Mouse (Mus musculus) lung, embryonic 16.5 days (tissue): ENCODE results near the gene Natd1. TPM values are rescaled to one million over a fixed set of nuclear protein-coding genes. Genes with fewer than 3 reads are reported as not detected.

Experiments used
- ATAC-seq: fragments of 200-750 bp; cut with Nextera tagmentation; 2 replicates; pipeline ENCODE4 v1.8.0; 2017; ENCODE audit warnings: low read depth, mild to moderate bottlenecking, moderate library complexity
- H3K27ac ChIP-seq: fragments of 300-500 bp; sonication (generic); 2 replicates; pipeline ENCODE4 v1.5.1; 2014; ENCODE audit warnings: mild to moderate bottlenecking, control low read depth, low read length
- H3K27me3 ChIP-seq: fragments of 300-500 bp; sonication (generic); 2 replicates; pipeline ENCODE4 v1.6.1; 2014; ENCODE audit warnings: low read depth, low read length, mixed read lengths; ENCODE audit not compliant: control insufficient read depth, insufficient read depth
- H3K36me3 ChIP-seq: fragments of 300-500 bp; sonication (generic); 2 replicates; pipeline ENCODE4 v1.6.1; 2014; ENCODE audit warnings: low read length; ENCODE audit not compliant: control insufficient read depth, insufficient read depth
- H3K4me1 ChIP-seq: fragments of 300-500 bp; sonication (generic); replicated peaks from 2 replicates; pipeline ENCODE4 v1.6.1; 2014; ENCODE audit warnings: low read length, mixed read lengths; ENCODE audit not compliant: control insufficient read depth, insufficient read depth
- H3K4me2 ChIP-seq: fragments of 300-500 bp; sonication (generic); 2 replicates; pipeline ENCODE4 v1.6.1; 2014; ENCODE audit warnings: low read depth, low read length, control low read depth
- H3K4me3 ChIP-seq: fragments of 300-500 bp; sonication (generic); 2 replicates; pipeline ENCODE4 v1.5.1; 2014; ENCODE audit warnings: mild to moderate bottlenecking, low read length, control low read depth
- H3K9ac ChIP-seq: fragments of 300-500 bp; sonication (generic); 2 replicates; pipeline ENCODE4 v1.6.1; 2014; ENCODE audit warnings: low read length, control low read depth
- H3K9me3 ChIP-seq: fragments of 300-500 bp; sonication (generic); 2 replicates; pipeline ENCODE4 v1.6.1; 2016; ENCODE audit warnings: low read length; ENCODE audit not compliant: control insufficient read depth
- WGBS: fragments of 180-500 bp; shearing (Covaris S2); extraction: QIAGEN DNeasy Blood & Tissue Kit; methylation state at CpG from one replicate; pipeline ENCODE4 v1.1.7; 2014; 5-methylcytosine and 5-hydroxymethylcytosine counted together
- polyA plus RNA-seq: library from polyadenylated mRNA; unstranded; fragments of >200 nt; fragmentation: Nextera tagmentation; extraction: Ambion mirVana; gene quantifications from 2 replicates; pipeline ENCODE4 v1.2.1, GENCODE M21; 2015

Gene Natd1
- polyA plus RNA-seq, 1 experiment from 2014 or later = 21.6 TPM

GRCm38 (mm10) chr11:60867456-60867855, 47.1 kb downstream of the Natd1 start:
- H3K4me3 ChIP-seq = no peak overlapping the region
- WGBS = 79% methylated on average over 3 of the region's 3 CpGs
- no peaks in the 10 kb centered on the region for H3K9me3 ChIP-seq
- H3K4me2 ChIP-seq = no peak overlapping the region
- H3K4me1 ChIP-seq = peaks cover 4% of the 10 kb centered on the region
- no peaks in the 10 kb centered on the region for H3K27me3 ChIP-seq
- H3K9ac ChIP-seq = no peak overlapping the region
- peaks cover 17% of the 10 kb centered on the region; the same call in 1 of the 2 replicates for H3K36me3 ChIP-seq
- H3K27ac ChIP-seq = no peak overlapping the region
- no peak for ATAC-seq

GRCm38 (mm10) chr11:60866021-60866420, 48.5 kb downstream of the Natd1 start:
- no peak overlapping the region for H3K4me3 ChIP-seq
- H3K4me1 ChIP-seq = no peaks in the 10 kb centered on the region; the same call in none of the 2 replicates
- H3K27ac ChIP-seq = no peak overlapping the region
- H3K36me3 ChIP-seq = peaks cover 29% of the 10 kb centered on the region
- no peak overlapping the region for H3K4me2 ChIP-seq
- WGBS = 62% methylated on average over 2 of the region's 2 CpGs
- H3K27me3 ChIP-seq = no peaks in the 10 kb centered on the region
- ATAC-seq = no peak
- no peaks in the 10 kb centered on the region for H3K9me3 ChIP-seq
- H3K9ac ChIP-seq = no peak overlapping the region

- WGBS = 80% methylated on average over 14 of the region's 14 CpGs
- no peak for ATAC-seq
- no peaks in the 10 kb centered on the region; the same call in none of the 2 replicates for H3K4me1 ChIP-seq
These were observed 49.6 kb downstream of the Natd1 start for GRCm38 (mm10) chr11:60864916-60865315.

GRCm38 (mm10) chr11:60864166-60864565, 50.4 kb downstream of the Natd1 start:
- 92% methylated on average over 2 of the region's 2 CpGs for WGBS
- Histone ChIP-seq H3K4me3 (no peak overlapping the region), H3K9me3 (no peaks in the 10 kb centered on the region), H3K9ac (no peak overlapping the region), H3K4me1 (no peaks in the 10 kb centered on the region; the same call in none of the 2 replicates), H3K27me3 (no peaks in the 10 kb centered on the region), H3K27ac (no peak overlapping the region), H3K4me2 (no peak overlapping the region), H3K36me3 (peaks cover 34% of the 10 kb centered on the region)
- ATAC-seq = no peak

More at GRCm38 (mm10) chr11:60864916-60865315, 49.6 kb downstream of the Natd1 start:
- no peak overlapping the region for H3K9ac ChIP-seq
- H3K9me3 ChIP-seq = no peaks in the 10 kb centered on the region
- no peak overlapping the region for H3K4me3 ChIP-seq
- no peak overlapping the region for H3K27ac ChIP-seq
- no peak overlapping the region for H3K4me2 ChIP-seq
- no peaks in the 10 kb centered on the region for H3K27me3 ChIP-seq
- H3K36me3 ChIP-seq = peaks cover 31% of the 10 kb centered on the region

GRCm38 (mm10) chr11:60863196-60863595, 51.4 kb downstream of the Natd1 start:
- H3K9ac ChIP-seq = no peak overlapping the region
- H3K27me3 ChIP-seq = no peaks in the 10 kb centered on the region
- no peak overlapping the region for H3K4me2 ChIP-seq
- H3K27ac ChIP-seq = no peak overlapping the region
- no peaks in the 10 kb centered on the region; the same call in none of the 2 replicates for H3K4me1 ChIP-seq
- no peak for ATAC-seq
- peaks cover 38% of the 10 kb centered on the region for H3K36me3 ChIP-seq
- H3K9me3 ChIP-seq = no peaks in the 10 kb centered on the region
- 75% methylated on average over 4 of the region's 4 CpGs for WGBS
- no peak overlapping the region for H3K4me3 ChIP-seq

GRCm38 (mm10) chr11:60861993-60862392, 52.6 kb downstream of the Natd1 start:
- no peaks in the 10 kb centered on the region for H3K27me3 ChIP-seq
- no peaks in the 10 kb centered on the region; the same call in none of the 2 replicates for H3K4me1 ChIP-seq
- no peak overlapping the region for H3K27ac ChIP-seq
- peaks cover 42% of the 10 kb centered on the region for H3K36me3 ChIP-seq
- no peak for ATAC-seq
- H3K9ac ChIP-seq = no peak overlapping the region
- no peak overlapping the region for H3K4me3 ChIP-seq
- 90% methylated on average over 3 of the region's 3 CpGs for WGBS
- H3K9me3 ChIP-seq = no peaks in the 10 kb centered on the region
- no peak overlapping the region for H3K4me2 ChIP-seq

GRCm38 (mm10) chr11:60856587-60856986, 58.0 kb downstream of the Natd1 start:
- no peak overlapping the region for H3K9ac ChIP-seq
- WGBS = 39% methylated on average over 3 of the region's 3 CpGs
- no peaks in the 10 kb centered on the region for H3K27me3 ChIP-seq
- H3K4me1 ChIP-seq = no peaks in the 10 kb centered on the region
- ATAC-seq = no peak
- H3K4me3 ChIP-seq = no peak overlapping the region
- H3K27ac ChIP-seq = no peak overlapping the region
- H3K9me3 ChIP-seq = no peaks in the 10 kb centered on the region
- peaks cover 38% of the 10 kb centered on the region for H3K36me3 ChIP-seq
- H3K4me2 ChIP-seq = no peak overlapping the region

Other genes with a start within 250 kb of the Natd1 start
- gene Llgl1, start 215.0 kb downstream of the Natd1 start, polyA plus RNA-seq = 51.3 TPM in 2 replicates
- 90.8 and 98.7 TPM in 2 replicates for gene Flii, start 187.5 kb downstream of the Natd1 start, polyA plus RNA-seq
- 13.9 and 14.0 TPM in 2 replicates for gene Mief2, start 186.4 kb downstream of the Natd1 start, polyA plus RNA-seq
- gene Top3a, start 137.4 kb downstream of the Natd1 start, polyA plus RNA-seq = 13.9 and 17.3 TPM in 2 replicates
- gene Smcr8, start 137.2 kb downstream of the Natd1 start, polyA plus RNA-seq = 5.5 and 5.8 TPM in 2 replicates
- gene Shmt1, start 103.0 kb downstream of the Natd1 start, polyA plus RNA-seq = 46.8 and 47.1 TPM in 2 replicates
- 38.7 and 42.0 TPM in 2 replicates for gene Dhrs7b, start 84.1 kb downstream of the Natd1 start, polyA plus RNA-seq
- 57.6 and 62.5 TPM in 2 replicates for gene Tmem11, start 35.5 kb downstream of the Natd1 start, polyA plus RNA-seq
- 110 and 114 TPM in 2 replicates for gene Map2k3, start 17.3 kb upstream of the Natd1 start, polyA plus RNA-seq
- 0.41 and 0.67 TPM in 2 replicates for gene Kcnj12, start 107.8 kb upstream of the Natd1 start, polyA plus RNA-seq
- gene Tnfrsf13b, start 212.0 kb upstream of the Natd1 start, polyA plus RNA-seq = 3.3 and 3.7 TPM in 2 replicates